Mouse (Mus musculus) E14TG2a.4 (cell line): ENCODE data around the gene Map4k2.

ENCODE experiments used
- H3K27me3 ChIP-seq: 2 replicates; pipeline ENCODE4 v1.6.1; 2014; ENCODE audit warnings: low read length, control low read depth; ENCODE audit not compliant: insufficient read depth
- H3K36me3 ChIP-seq: 2 replicates; pipeline ENCODE4 v1.6.1; 2014; ENCODE audit warnings: low read length, control low read depth; ENCODE audit not compliant: insufficient read depth
- H3K4me1 ChIP-seq: replicated peaks from 2 replicates; pipeline ENCODE4 v1.6.1; 2014; ENCODE audit warnings: low read depth, low read length, control low read depth
- H3K4me3 ChIP-seq: replicated peaks from 2 replicates; pipeline ENCODE4 v1.5.1; 2014; ENCODE audit warnings: mild to moderate bottlenecking, low read length
- H3K9me3 ChIP-seq: 2 replicates; pipeline ENCODE4 v1.6.1; 2014; ENCODE audit warnings: low read length, control low read depth
- CTCF ChIP-seq: conservative IDR thresholded peaks from 2 replicates; pipeline ENCODE4 v1.5.1; 2014; ENCODE audit warnings: low read length
- NANOG ChIP-seq: IDR thresholded peaks from 2 replicates; pipeline ENCODE4 v1.6.1; 2014; ENCODE audit warnings: borderline replicate concordance, low read length, mixed read lengths
- POU5F1 ChIP-seq: IDR thresholded peaks from 2 replicates; pipeline ENCODE4 v1.6.1; 2014; ENCODE audit warnings: low read length, borderline replicate concordance

Gene Map4k2

GRCm38 (mm10) chr19:6376255-6376564 lies 35.3 kb downstream of the Map4k2 start:
- no peaks in the 10 kb centered on the region for H3K9me3 ChIP-seq
- TF ChIP-seq NANOG (no peak), CTCF (peak; percentile 96)
- H3K36me3 ChIP-seq, result peaks cover 97% of the 10 kb centered on the region
- H3K4me1 ChIP-seq, result peaks cover 70% of the 10 kb centered on the region
- no peaks in the 10 kb centered on the region for H3K27me3 ChIP-seq
- H3K4me3 ChIP-seq, result peak overlapping the region; percentile 57

DNA sequence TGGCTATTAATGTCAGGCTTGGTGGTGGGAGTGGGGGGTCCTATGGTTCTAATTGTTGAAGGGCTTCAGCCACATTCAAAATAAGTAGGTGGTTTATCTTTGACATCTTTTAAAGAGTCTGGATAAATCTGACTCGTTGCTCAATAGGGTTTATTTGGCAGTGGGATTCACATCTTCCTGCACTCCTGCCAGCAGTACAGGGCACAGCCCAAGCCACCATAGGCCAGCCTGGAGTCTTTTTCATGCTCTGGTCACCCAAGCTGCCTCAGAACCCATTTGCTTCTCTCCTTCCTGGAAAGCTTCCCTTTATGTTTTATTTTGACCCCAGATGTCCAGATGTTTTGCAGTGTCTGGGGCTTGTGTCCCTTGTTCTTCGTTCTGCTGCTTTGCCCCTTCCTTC lies 35.7 kb downstream of the Map4k2 start:
- Histone ChIP-seq H3K27me3 (no peaks in the 10 kb centered on the region), H3K36me3 (peaks cover 93% of the 10 kb centered on the region)
- TF ChIP-seq NANOG (no peak), POU5F1 (no peak), CTCF (no peak)

DNA sequence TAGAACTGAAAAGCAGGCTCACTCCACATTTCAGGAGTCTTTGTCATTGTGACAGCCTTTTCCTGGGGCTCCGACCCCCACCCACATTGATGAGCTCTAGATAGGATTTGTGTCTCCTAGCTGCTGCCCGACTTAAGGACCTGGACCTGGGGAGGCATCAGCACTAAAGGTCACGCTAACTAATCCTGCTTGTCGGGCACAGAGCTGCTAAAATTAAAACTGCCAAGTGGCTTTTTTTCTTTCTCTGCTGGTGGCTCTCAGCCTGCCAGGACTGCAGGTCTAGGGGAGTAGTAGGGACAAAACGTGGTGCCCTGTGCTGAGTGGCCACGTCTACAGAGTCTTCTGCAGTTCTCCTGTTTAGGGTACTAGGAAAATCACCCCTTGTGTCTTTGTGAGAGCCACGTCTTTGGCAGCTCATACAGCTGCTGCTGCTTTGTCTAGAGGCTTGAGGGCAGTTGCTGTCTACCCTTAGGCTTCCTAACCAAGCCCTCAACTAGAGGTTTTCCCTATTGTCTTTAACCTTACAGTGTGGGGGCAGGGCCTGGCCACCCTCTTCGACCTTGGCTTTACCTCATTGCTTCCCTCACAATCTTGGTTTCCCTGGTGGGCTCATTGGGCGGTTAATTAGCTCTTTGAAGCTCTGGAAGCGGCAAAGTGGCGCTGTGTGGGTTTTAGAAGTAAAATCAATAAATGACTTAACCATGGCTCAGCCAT lies 36.5 kb downstream of the Map4k2 start:
- no peaks in the 10 kb centered on the region for H3K27me3 ChIP-seq
- H3K36me3 ChIP-seq, result peaks cover 84% of the 10 kb centered on the region
- 0 out of 2 replicates have a peak overlapping the region, but pooled peaks have one; percentile 5 for H3K4me3 ChIP-seq
- TF ChIP-seq POU5F1 (no peak), CTCF (no peak), NANOG (no peak)
- H3K4me1 ChIP-seq, result peaks cover 57% of the 10 kb centered on the region
- no peaks in the 10 kb centered on the region for H3K9me3 ChIP-seq

More for the DNA sequence above, 35.7 kb downstream of the Map4k2 start:
- H3K9me3 ChIP-seq, result no peaks in the 10 kb centered on the region
- peak overlapping the region; percentile 57; the same call in 1 of the 2 replicates for H3K4me3 ChIP-seq
- peaks cover 66% of the 10 kb centered on the region for H3K4me1 ChIP-seq

- Histone ChIP-seq H3K27me3 (no peaks in the 10 kb centered on the region), H3K9me3 (no peaks in the 10 kb centered on the region), H3K4me3 (no peak overlapping the region), H3K4me1 (peaks cover 55% of the 10 kb centered on the region), H3K36me3 (peaks cover 54% of the 10 kb centered on the region)
- no peak for TF ChIP-seq POU5F1
- no peak for TF ChIP-seq CTCF
- no peak for TF ChIP-seq NANOG
Observed at GRCm38 (mm10) chr19:6380411-6381166, 39.7 kb downstream of the Map4k2 start.

DNA sequence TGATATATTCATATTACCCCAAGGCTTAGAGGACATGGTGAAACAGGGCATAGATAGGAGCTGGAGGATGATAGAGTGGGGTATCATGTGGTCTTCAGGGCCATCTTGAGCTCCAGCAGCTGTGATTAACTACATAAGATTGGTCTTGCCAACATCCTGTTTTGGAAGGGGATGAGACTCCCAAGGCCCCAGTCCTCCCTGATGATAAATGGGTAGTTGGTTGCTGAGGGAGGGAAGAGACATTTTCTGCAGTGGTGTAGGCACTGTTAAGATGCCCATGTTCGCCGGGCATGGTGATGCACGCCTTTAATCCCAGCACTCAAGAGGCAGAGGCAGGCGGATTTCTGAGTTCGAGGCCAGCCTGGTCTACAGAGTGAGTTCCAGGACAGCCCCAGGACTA lies 40.3 kb downstream of the Map4k2 start:
- no peak for TF ChIP-seq NANOG
- TF ChIP-seq CTCF, result no peak
- no peak for TF ChIP-seq POU5F1
- Histone ChIP-seq H3K36me3 (peaks cover 48% of the 10 kb centered on the region), H3K4me1 (peaks cover 56% of the 10 kb centered on the region), H3K4me3 (no peak overlapping the region), H3K9me3 (no peaks in the 10 kb centered on the region), H3K27me3 (no peaks in the 10 kb centered on the region)

GRCm38 (mm10) chr19:6382323-6382924 lies 41.5 kb downstream of the Map4k2 start:
- Histone ChIP-seq H3K36me3 (peaks cover 36% of the 10 kb centered on the region), H3K4me3 (no peak overlapping the region), H3K27me3 (peaks cover 11% of the 10 kb centered on the region; the same call in 1 of the 2 replicates), H3K4me1 (peaks cover 48% of the 10 kb centered on the region), H3K9me3 (no peaks in the 10 kb centered on the region)
- no peak for TF ChIP-seq NANOG

GRCm38 (mm10) chr19:6383470-6383869 lies 42.5 kb downstream of the Map4k2 start:
- TF ChIP-seq NANOG (no peak), POU5F1 (no peak)
- peaks cover 25% of the 10 kb centered on the region for H3K36me3 ChIP-seq
- H3K4me3 ChIP-seq, result no peak overlapping the region
- peaks cover 16% of the 10 kb centered on the region; the same call in 1 of the 2 replicates for H3K27me3 ChIP-seq
- H3K9me3 ChIP-seq, result no peaks in the 10 kb centered on the region
- peaks cover 43% of the 10 kb centered on the region for H3K4me1 ChIP-seq

GRCm38 (mm10) chr19:6384128-6384527 lies 43.2 kb downstream of the Map4k2 start, which contains the start of gene Pygm:
Pygm (plus strand) TSS chr19:6384399.
- Histone ChIP-seq H3K4me1 (peaks cover 46% of the 10 kb centered on the region), H3K4me3 (0 out of 2 replicates have a peak within 1 kb of the TSS, but pooled peaks have one; percentile 29), H3K27me3 (peaks cover 16% of the 10 kb centered on the region; the same call in 1 of the 2 replicates), H3K9me3 (no peaks in the 10 kb centered on the region), H3K36me3 (peaks cover 19% of the 10 kb centered on the region)
- no peak for TF ChIP-seq NANOG
- TF ChIP-seq POU5F1, result no peak
- no peak for TF ChIP-seq CTCF
